Mouse (Mus musculus) olfactory bulb, adult 2 months (tissue): ENCODE measurements around the gene Mdga2.

Experiments used
- CTCF ChIP-seq: fragments of 200-500 bp; IDR thresholded peaks from 2 replicates; pipeline ENCODE4 v1.5.1; 2012; ENCODE audit warnings: low read depth, mild to moderate bottlenecking, low read length, moderate library complexity; ENCODE audit not compliant: insufficient read depth
- POLR2A ChIP-seq: fragments of 200-500 bp; IDR thresholded peaks from 2 replicates; pipeline ENCODE4 v1.6.1; 2012; ENCODE audit warnings: mild to moderate bottlenecking, low read depth, low read length, moderate library complexity; ENCODE audit not compliant: insufficient read depth

- TF ChIP-seq CTCF (no peak), POLR2A (no peak)
Observed at GRCm38 (mm10) chr12:66708334-66708733, 514.0 kb downstream of the Mdga2 start.
